Mouse (Mus musculus) heart, embryonic 10.5 days (tissue): ENCODE measurements at regions not wholly inside any gene's neighbourhood (a gene's known extent, or its start where the extent isn't known, plus 50 kb on each side); places are given as distances from the start of the nearest gene placed in this dataset.

ENCODE experiments used
- DNase-seq: peaks from one replicate; pipeline ENCODE4 v3.0.0-alpha.2; 2017; ENCODE audit warnings: low spot score
- H3K27ac ChIP-seq: fragments of 300-500 bp; sonication (generic); 2 replicates; pipeline ENCODE4 v1.5.1; 2016; ENCODE audit warnings: mild to moderate bottlenecking
- H3K27me3 ChIP-seq: fragments of 300-500 bp; sonication (generic); 2 replicates; pipeline ENCODE4 v1.6.1; 2016; ENCODE audit warnings: mild to moderate bottlenecking; ENCODE audit not compliant: poor library complexity, insufficient read depth, severe bottlenecking
- H3K36me3 ChIP-seq: fragments of 300-500 bp; sonication (generic); 2 replicates; pipeline ENCODE4 v1.6.1; 2016; ENCODE audit warnings: mild to moderate bottlenecking, moderate library complexity
- H3K4me1 ChIP-seq: fragments of 300-500 bp; sonication (generic); 2 replicates; pipeline ENCODE4 v1.6.1; 2016; ENCODE audit warnings: mild to moderate bottlenecking
- H3K4me3 ChIP-seq: fragments of 300-500 bp; sonication (generic); 2 replicates; pipeline ENCODE4 v1.5.1; 2016; ENCODE audit warnings: mild to moderate bottlenecking, moderate library complexity
- H3K9me3 ChIP-seq: fragments of 300-500 bp; sonication (generic); 2 replicates; pipeline ENCODE4 v1.6.1; 2016; ENCODE audit warnings: mild to moderate bottlenecking, moderate library complexity
- WGBS: fragments of 180-500 bp; shearing (Covaris S2); methylation state at CpG from one replicate; pipeline ENCODE4 v1.1.7; 2016; 5-methylcytosine and 5-hydroxymethylcytosine counted together

- no peak overlapping the region for H3K27ac ChIP-seq
- H3K4me1 ChIP-seq: no peaks in the 10 kb centered on the region
- DNase-seq: no peak
- no peaks in the 10 kb centered on the region for H3K27me3 ChIP-seq
- no peaks in the 10 kb centered on the region for H3K9me3 ChIP-seq
- no peaks in the 10 kb centered on the region for H3K36me3 ChIP-seq
- 78% methylated on average over 4 of the region's 4 CpGs for whole genome bisulfite sequencing
- H3K4me3 ChIP-seq: no peak overlapping the region
These were observed 71.3 kb upstream of the A1bg start for GRCm38 (mm10) chr15:60993971-60994690.

GRCm38 (mm10) chr15:60993394-60993793 lies 70.6 kb upstream of the A1bg start:
- Histone ChIP-seq H3K9me3 (no peaks in the 10 kb centered on the region), H3K27ac (no peak overlapping the region), H3K36me3 (no peaks in the 10 kb centered on the region), H3K27me3 (no peaks in the 10 kb centered on the region), H3K4me1 (no peaks in the 10 kb centered on the region), H3K4me3 (no peak overlapping the region)
- DNase-seq: no peak
- WGBS: 85% methylated on average over 2 of the region's 2 CpGs

- Histone ChIP-seq H3K9me3 (no peaks in the 10 kb centered on the region), H3K4me1 (no peaks in the 10 kb centered on the region), H3K36me3 (no peaks in the 10 kb centered on the region), H3K27ac (no peak overlapping the region), H3K4me3 (no peak overlapping the region), H3K27me3 (no peaks in the 10 kb centered on the region)
- no peak for DNase-seq
- 73% methylated on average over 2 of the region's 2 CpGs for WGBS
These were observed 59.8 kb upstream of the A1bg start for GRCm38 (mm10) chr15:60982576-60982975.
